Mouse (Mus musculus): Measurements from ENCODE around the gene Zbtb21. TPM values are rescaled to one million over a fixed set of nuclear protein-coding genes. Genes with fewer than 3 reads are reported as not detected.

Zbtb21 gene
- polyA plus RNA-seq, 1 experiment from 2014 or later: 1.8 TPM

- peak; percentile 51 for ATAC-seq
- peaks cover 3% of the 10 kb centered on the region; the same call in 1 of the 2 replicates for H3K4me1 ChIP-seq (ENCODE audit: insufficient read depth)
- H3K9ac ChIP-seq (replicated peaks): no peak overlapping the region
- no peak for DNase-seq
- WGBS (ENCODE audit: insufficient replicate concordance): 61% methylated on average over 6 of the region's 6 CpGs
- no peaks in the 10 kb centered on the region for H3K27me3 ChIP-seq (ENCODE audit: insufficient read depth, low read length)
- peaks cover 5% of the 10 kb centered on the region for H3K36me3 ChIP-seq (replicated peaks; ENCODE audit: insufficient read depth, low read length)
- H3K4me3 ChIP-seq (ENCODE audit: low read depth, low read length): no peak overlapping the region
- no peaks in the 10 kb centered on the region for H3K9me3 ChIP-seq (ENCODE audit: low read length)
- TF ChIP-seq EP300 (IDR thresholded peaks at IDR 0.05; ENCODE audit: low read depth) (peak; percentile 82), CTCF (IDR thresholded peaks at IDR 0.05; ENCODE audit: low read depth) (no peak)
- no peak overlapping the region for H3K4me2 ChIP-seq (ENCODE audit: low read depth, low read length)
- H3K27ac ChIP-seq (ENCODE audit: low read depth): no peak overlapping the region
Measured at GRCm38 (mm10) chr16:97907496-97907895, 54.9 kb downstream of the Zbtb21 start.

GRCm38 (mm10) chr16:97906337-97906736 is 56.1 kb downstream of the Zbtb21 start:
- H3K4me2 ChIP-seq (ENCODE audit: low read depth, low read length): no peak overlapping the region

GRCm38 (mm10) chr16:97905449-97905991 is 56.9 kb downstream of the Zbtb21 start:
- TF ChIP-seq CTCF (IDR thresholded peaks at IDR 0.05; ENCODE audit: low read depth): no peak
- TF ChIP-seq EP300 (IDR thresholded peaks at IDR 0.05; ENCODE audit: low read depth): no peak
- H3K4me3 ChIP-seq (ENCODE audit: low read depth, low read length): no peak overlapping the region
- 81% methylated on average over 2 of the region's 2 CpGs for WGBS (ENCODE audit: insufficient replicate concordance)
- no peak overlapping the region for H3K27ac ChIP-seq (ENCODE audit: low read depth)
- H3K4me2 ChIP-seq (ENCODE audit: low read depth, low read length): no peak overlapping the region
- H3K27me3 ChIP-seq (ENCODE audit: insufficient read depth, low read length): no peaks in the 10 kb centered on the region
- H3K36me3 ChIP-seq (replicated peaks; ENCODE audit: insufficient read depth, low read length): peaks cover 5% of the 10 kb centered on the region; the same call in 1 of the 2 replicates
- H3K4me1 ChIP-seq (ENCODE audit: insufficient read depth): peaks cover 3% of the 10 kb centered on the region; the same call in 1 of the 2 replicates
- no peak overlapping the region for H3K9ac ChIP-seq (replicated peaks)
- ATAC-seq (no peak), DNase-seq (no peak)
- no peaks in the 10 kb centered on the region for H3K9me3 ChIP-seq (ENCODE audit: low read length)

More at GRCm38 (mm10) chr16:97906337-97906736, 56.1 kb downstream of the Zbtb21 start:
- peaks cover 3% of the 10 kb centered on the region; the same call in 1 of the 2 replicates for H3K4me1 ChIP-seq (ENCODE audit: insufficient read depth)
- peaks cover 5% of the 10 kb centered on the region; the same call in 1 of the 2 replicates for H3K36me3 ChIP-seq (replicated peaks; ENCODE audit: insufficient read depth, low read length)
- H3K9me3 ChIP-seq (ENCODE audit: low read length): no peaks in the 10 kb centered on the region
- H3K9ac ChIP-seq (replicated peaks): no peak overlapping the region
- no peaks in the 10 kb centered on the region for H3K27me3 ChIP-seq (ENCODE audit: insufficient read depth, low read length)
- TF ChIP-seq CTCF (IDR thresholded peaks at IDR 0.05; ENCODE audit: low read depth): no peak
- no peak for TF ChIP-seq EP300 (IDR thresholded peaks at IDR 0.05; ENCODE audit: low read depth)
- no peak for DNase-seq
- H3K4me3 ChIP-seq (ENCODE audit: low read depth, low read length): no peak overlapping the region
- peak; percentile 68 for ATAC-seq
- H3K27ac ChIP-seq (ENCODE audit: low read depth): no peak overlapping the region

- 42% methylated on average over 3 of the region's 3 CpGs for WGBS (ENCODE audit: insufficient replicate concordance)
- ATAC-seq: no peak
Measured at GRCm38 (mm10) chr16:97904035-97904434, 58.4 kb downstream of the Zbtb21 start.

GRCm38 (mm10) chr16:97897346-97898024 is 64.9 kb downstream of the Zbtb21 start:
- H3K27me3 ChIP-seq (ENCODE audit: insufficient read depth, low read length): no peaks in the 10 kb centered on the region
- DNase-seq (peak; percentile 16), ATAC-seq (0 out of 2 replicates have a peak, but pooled peaks have one; percentile 17)
- no peaks in the 10 kb centered on the region for H3K9me3 ChIP-seq (ENCODE audit: low read length)
- H3K36me3 ChIP-seq (replicated peaks; ENCODE audit: insufficient read depth, low read length): no peaks in the 10 kb centered on the region; the same call in 1 of the 2 replicates
- H3K9ac ChIP-seq (replicated peaks): no peak overlapping the region
- 0 out of 2 replicates have a peak overlapping the region, but pooled peaks have one; percentile 12 for H3K27ac ChIP-seq (ENCODE audit: low read depth)
- H3K4me1 ChIP-seq (ENCODE audit: insufficient read depth): no peaks in the 10 kb centered on the region
- no peak overlapping the region for H3K4me3 ChIP-seq (ENCODE audit: low read depth, low read length)
- H3K4me2 ChIP-seq (ENCODE audit: low read depth, low read length): no peak overlapping the region
- TF ChIP-seq CTCF (IDR thresholded peaks at IDR 0.05; ENCODE audit: low read depth) (no peak), EP300 (IDR thresholded peaks at IDR 0.05; ENCODE audit: low read depth) (no peak)
- WGBS (ENCODE audit: insufficient replicate concordance): 65% methylated on average over 5 of the region's 5 CpGs

More at GRCm38 (mm10) chr16:97904035-97904434, 58.4 kb downstream of the Zbtb21 start:
- Histone ChIP-seq H3K36me3 (replicated peaks; ENCODE audit: insufficient read depth, low read length) (peaks cover 3% of the 10 kb centered on the region; the same call in 1 of the 2 replicates), H3K4me2 (ENCODE audit: low read depth, low read length) (no peak overlapping the region), H3K27me3 (ENCODE audit: insufficient read depth, low read length) (no peaks in the 10 kb centered on the region), H3K9me3 (ENCODE audit: low read length) (no peaks in the 10 kb centered on the region), H3K4me1 (ENCODE audit: insufficient read depth) (peaks cover 3% of the 10 kb centered on the region; the same call in 1 of the 2 replicates), H3K9ac (replicated peaks) (no peak overlapping the region), H3K4me3 (ENCODE audit: low read depth, low read length) (no peak overlapping the region), H3K27ac (ENCODE audit: low read depth) (no peak overlapping the region)
- DNase-seq: no peak
- TF ChIP-seq EP300 (IDR thresholded peaks at IDR 0.05; ENCODE audit: low read depth): no peak
- TF ChIP-seq CTCF (IDR thresholded peaks at IDR 0.05; ENCODE audit: low read depth): no peak

Other genes starting within 250 kb of the Zbtb21 start
- 2.2 and 2.4 TPM in 2 replicates for gene Ripk4, start 198.8 kb downstream of the Zbtb21 start, polyA plus RNA-seq (2015; fragmentation: Nextera tagmentation; extraction: Ambion mirVana)
- 1.6 TPM in 2 replicates for gene Prdm15, start 110.8 kb downstream of the Zbtb21 start, polyA plus RNA-seq (2015; fragmentation: Nextera tagmentation; extraction: Ambion mirVana)
- 11.7 and 13.8 TPM in 2 replicates for gene C2cd2, start within 50 bp of the Zbtb21 start, polyA plus RNA-seq (2015; fragmentation: Nextera tagmentation; extraction: Ambion mirVana)
- gene B230307C23Rik, start 34.7 kb upstream of the Zbtb21 start, polyA plus RNA-seq (2015; fragmentation: Nextera tagmentation; extraction: Ambion mirVana): 9.8 and 11.2 TPM in 2 replicates
- 2.3 and 3.0 TPM in 2 replicates for gene A630089N07Rik, start 119.8 kb upstream of the Zbtb21 start, polyA plus RNA-seq (2015; fragmentation: Nextera tagmentation; extraction: Ambion mirVana)

All from liver, postnatal 0 days (tissue).